Mouse (Mus musculus): Measurements from ENCODE around the gene Brat1.
"Not testable (repeated sequence)": the region's sequence is repeated elsewhere in the genome, so short reads cannot be mapped to it uniquely, and the experiment has no call there.

Gene Brat1

DNA sequence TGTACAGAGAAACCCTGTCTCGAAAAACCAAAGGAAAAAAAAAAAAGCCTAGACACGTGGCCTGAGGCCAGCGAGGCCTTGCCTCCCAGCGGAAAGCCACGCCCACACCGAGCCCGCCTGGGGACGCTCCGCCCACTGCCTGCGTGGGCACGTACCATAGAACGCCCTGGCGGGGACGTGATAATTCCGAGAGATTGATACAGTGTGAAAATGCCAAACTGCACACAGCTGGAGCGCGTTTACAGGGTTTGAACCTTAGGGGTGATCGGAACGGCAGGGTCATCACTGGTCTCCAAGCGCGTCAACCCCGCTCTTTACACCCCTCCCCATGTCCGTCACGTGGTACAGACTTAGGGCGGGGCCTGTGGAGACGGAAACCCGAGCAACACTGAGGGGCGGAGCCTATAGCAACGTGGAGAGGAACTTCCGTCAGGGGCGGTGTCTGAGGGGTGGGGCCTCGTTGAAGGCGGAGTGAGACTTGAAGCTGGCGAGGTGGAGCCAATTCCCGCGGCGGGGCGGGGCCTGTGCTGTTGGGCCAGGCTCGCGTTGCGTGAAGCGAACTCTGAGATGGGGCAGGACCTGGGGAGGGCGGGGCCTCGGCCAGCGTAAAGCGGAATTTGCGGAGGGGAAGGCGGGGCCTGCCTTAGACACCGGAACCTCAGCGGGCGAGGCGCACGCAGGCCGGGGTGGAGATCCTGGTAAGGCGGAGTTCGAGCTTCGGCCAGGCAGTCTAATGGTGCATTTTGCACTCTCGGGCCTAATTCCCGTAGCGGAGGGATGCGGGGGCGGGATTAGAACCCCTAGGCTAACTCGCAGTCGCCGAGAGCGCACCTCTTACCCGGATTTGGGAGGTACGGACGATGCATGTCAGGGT is at the start of gene Brat1:
Gene Brat1 (plus strand): TSS at position 634 of the 874 bp plus-strand sequence.
- peak; percentile 100 for DNase-seq

DNA sequence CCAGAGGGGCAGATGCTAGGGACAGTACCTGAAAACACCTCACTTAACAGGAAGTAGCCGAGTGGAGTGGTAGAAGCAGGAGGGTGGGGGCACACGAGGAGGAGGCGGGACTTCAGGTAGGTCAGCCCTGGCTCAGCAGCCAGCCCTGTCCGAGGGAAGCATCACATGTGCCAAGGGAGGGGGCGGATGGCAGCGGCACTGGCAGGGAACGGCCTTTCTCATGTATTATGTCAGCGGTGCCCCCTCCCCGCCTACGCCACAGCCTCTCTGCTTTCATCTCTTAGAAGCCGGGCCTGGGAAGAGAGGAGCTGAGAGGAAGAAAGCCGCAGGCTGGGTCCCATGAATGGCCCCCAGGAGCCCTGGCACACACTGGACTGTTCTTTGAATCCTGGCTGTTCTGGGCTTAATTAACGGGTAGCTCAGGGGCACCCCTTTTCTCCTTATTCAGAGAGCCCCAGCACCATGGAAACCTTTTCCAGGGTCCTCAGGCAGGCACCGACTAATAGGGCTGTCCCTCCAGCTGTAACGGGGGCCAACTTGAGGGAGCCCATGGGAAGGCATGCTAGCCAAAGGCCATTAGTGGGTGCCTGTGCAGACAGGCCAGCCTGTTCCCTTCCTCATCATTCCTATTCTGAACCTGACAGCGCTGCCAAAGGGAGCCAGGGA is 45.1 kb upstream of the Brat1 start:
- no peak for DNase-seq

DNA sequence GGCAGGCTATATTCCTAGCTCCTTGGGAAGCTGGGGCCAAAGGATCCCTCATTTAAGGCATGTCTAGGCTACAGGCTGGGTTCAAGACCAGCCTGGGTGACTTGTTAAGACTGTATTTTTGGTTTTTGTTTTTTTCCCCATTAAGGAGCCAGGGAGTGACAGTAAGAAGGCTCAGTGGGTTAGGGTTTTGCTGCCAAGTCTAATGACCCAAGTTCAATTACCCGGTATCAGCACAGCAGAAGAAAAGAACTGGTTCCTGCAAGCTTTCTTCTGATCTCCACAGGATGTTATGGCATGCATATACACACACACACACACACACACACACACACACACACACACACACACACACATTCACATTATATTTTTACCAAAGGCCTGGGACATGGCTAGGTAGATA is 44.4 kb upstream of the Brat1 start:
- no peak for DNase-seq

DNA sequence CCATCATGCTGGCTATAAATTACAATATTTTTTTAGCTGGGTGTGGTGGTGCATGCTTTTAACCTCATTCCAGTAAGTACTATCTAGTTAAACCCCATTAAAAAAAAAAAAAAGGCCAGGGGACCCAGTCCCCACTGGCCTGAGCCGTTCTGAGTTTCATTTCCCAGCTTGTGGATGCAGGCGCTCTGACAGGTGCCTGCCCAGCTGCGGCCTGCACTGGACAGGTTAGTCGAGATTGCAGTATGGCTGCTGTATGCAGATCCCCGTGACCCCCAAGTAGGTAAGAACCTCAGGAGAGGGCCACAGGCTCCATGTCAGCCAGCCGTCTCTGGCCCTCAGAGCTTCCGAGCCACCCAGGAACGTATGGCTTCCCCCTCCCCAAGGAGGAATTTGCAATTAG is 43.4 kb upstream of the Brat1 start:
- DNase-seq, result no peak

DNA sequence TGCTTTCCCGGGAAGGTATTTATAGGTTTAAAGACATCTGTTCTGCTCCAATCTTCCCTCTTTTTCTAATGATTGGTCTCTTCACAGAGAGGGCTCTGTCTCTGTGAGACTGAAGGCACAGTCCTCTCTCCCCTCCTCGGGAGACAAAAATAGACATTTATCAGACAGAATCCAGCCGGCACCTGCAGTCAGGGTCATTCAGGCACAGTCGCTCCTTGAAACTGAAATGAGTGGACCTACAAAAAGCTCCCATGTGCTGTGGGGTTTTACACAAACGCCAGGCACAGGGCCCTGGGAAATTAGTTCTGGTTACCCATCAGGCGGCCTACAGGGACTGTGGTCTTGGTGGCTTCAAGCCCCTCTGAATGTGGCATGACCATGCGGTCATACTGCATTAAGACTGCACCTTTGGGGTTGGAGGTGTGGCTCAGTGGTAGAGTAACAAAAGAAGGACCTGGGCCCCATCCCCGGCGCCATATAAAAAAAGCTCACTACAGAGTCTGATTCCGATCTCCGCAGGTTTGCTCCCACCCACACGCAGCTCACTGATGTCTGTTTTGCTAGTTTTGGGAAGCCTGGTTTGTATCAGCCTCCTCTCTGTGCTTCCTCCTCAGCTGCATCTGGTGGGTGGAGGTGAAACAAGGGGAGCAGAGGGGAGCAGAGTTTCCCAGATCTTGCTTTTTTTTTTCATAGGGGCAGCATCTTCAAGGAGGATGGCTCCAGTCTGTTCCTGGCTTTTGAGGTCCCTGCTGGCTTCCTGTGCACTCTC is 42.8 kb upstream of the Brat1 start:
- DNase-seq, result no peak

DNA sequence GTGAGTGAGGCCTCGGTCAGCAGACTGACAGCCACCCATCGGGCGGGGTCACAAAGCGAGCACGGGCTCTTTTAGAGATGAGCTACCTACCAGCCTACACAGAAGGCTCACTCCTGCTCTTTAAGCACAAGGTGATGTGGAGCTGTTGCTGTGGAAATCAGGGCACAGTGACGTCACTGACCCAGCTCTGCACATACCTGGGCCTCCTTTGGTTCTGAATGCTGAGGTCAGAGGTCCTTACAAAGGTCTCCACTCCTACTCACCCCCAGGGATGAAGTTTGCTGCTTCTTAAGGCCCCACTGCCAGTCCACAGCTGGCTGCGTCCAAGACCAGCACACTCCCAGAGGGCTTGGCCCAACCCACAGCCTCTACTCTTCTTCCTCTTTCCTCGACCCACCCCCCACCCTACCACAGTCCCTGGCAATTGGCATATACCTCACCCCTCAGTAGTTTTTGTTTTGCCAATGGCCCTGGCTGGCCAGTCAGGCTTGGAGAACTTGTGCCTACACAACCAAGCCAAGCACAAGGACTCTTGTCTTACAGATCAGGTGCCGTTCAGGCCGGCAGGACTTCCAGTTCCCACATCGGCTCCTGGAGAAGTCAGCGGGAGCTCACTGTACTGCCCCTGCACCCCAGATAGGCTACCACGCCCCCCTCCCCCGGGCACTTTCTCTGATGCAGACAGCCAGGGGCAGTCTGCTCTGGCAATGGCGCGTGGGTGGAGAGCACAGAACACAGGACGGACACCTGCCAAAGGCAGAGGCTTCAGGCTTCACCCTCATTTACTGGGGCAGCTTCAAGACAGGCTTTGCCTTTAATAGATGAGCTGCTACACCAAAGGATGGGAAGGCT is 41.8 kb upstream of the Brat1 start:
- DNase-seq, result no peak

DNA sequence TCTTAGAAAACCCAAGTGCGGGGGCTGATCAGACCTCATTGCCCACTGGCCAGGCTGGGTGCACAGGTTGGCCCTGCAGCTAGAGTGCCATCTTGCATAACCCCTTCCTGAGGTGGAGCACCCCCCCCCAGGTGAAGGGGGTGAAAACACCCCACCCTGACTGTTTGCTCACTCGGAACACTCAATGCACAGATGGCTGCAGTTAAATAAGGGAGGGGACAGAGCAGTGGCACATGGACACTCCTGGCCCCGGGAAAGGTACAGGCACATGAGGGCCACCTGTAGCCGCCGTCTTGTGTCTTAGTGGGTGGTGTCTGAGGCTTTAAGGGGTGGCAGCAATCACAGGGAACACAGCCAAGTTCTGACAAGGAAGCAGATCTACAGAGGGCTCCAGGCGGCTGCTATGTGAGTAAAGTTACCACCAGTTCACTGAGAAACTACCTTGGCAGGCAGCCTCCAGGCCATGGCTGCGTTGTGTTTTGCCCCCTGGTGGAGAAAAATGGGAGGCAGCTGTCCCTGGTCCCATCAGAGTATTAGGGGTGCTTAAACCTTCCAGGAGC is 41.1 kb upstream of the Brat1 start:
- DNase-seq, result peak; percentile 24 to 64

DNA sequence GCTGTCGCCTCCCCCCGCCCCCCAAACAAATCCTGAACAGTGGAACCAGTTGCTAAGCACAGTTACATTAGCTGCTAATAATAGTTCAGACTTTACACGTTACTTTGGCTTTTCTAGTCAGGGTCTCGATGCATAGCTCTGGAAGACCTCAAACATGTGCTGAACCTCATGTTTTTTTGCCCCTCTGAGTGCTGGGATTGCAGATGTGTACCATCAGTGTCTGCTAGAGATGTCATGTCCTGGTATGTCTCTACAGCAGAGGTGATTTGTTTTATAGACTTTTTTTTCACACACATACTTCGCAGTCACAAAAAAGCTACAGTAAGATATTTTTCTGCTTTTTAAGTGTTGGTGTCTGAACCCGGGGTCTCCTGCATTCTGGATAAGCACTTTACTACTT is 32.7 kb upstream of the Brat1 start:
- DNase-seq, result no peak

DNA sequence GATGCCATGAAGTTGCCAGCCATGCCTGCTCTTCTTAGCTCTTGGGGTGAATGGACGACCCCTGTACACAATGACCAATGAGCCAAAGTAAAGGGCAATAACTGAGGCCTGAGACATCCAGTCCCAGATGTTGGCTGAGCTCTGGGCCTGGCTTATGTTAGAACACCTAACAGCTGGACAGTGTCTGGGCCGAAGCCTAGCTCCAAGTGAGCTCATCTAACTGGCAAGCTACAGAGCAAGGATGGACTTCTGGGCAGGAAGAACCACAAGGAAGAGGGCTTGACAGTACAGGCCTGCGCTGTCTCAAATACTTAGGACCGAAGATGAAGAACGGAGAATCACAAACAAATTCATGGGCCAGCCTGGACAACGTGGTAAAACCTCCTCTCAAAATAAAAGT is 32.2 kb upstream of the Brat1 start:
- DNase-seq, result not testable (repeated sequence)

DNA sequence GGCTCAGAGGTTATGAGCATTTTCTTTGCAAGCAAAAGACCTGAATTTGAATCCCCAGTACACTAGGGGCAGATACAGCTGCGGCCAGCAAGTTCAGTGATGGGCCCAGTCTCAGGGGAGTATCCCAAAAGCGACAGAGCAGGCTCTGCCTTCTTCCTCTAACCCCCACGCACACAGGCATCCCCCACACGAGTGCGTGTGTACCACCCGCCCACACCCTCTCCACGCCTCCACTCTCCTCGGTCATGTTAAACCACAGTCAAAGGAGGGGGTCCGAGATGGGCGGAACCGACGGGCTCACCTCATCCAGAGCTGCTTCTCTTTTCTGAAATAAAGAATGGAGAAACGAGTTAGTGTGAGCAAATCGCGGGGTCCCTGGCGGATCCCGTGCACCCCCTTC is 30.8 kb upstream of the Brat1 start:
- no peak for DNase-seq

DNA sequence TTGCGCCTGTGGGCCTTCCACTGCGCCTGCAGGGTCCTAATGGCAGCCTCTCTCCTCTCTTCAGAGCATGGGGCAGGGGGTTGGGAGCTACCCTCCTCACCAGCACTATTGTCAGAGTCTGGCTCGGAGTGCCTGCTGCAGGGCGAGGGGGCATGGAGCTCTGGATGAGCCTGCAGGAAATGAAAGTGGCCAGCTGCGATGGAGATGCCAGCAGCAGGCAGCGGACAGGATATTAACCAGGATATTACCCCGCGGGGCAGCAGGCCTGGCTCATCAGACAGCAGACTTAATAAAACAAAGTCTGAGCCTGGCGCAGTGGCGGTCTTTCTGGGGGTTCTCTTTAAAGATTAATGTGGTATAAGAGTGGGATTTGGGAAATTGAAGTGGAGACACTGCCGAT is 29.7 kb upstream of the Brat1 start:
- no peak for DNase-seq

DNA sequence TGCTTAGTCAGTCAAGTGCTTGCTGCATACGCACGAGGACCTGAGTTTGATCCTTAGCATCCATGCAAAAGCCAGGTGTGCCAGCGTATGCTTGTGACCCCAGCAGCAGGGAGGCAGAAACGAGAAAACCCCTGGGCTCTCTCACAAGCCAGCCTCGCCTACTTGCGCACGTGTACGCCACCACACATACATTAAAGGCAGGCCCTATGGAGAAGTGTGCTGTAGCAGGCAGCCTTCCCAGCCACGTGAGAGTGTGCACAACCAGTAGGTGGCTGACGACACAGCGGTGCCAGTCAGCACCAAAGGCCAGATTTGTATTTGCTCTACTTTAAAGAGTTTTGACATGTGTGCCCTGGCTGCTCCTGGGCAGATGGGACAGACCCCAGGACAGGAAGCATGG is 29.2 kb upstream of the Brat1 start:
- no peak for DNase-seq

DNA sequence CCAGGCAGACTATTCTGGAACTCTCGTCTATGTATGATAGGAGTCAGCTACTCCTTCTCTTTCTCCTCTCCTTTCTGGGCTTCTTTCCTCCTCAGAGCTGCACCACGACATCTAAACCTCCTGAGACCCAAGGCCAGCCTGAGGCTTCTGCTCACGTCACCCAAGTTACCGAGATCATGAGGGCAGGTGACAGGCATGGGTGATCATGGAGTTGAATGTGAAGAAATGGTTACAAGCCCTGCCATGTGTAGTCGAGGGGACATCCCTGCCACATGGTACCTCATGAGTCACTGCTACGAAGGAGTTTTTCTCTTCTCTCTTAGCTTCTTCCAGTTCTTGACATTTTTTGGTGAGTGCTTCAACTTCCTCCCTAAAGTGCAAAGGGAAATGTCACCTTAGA is 27.7 kb upstream of the Brat1 start:
- DNase-seq, result no peak

DNA sequence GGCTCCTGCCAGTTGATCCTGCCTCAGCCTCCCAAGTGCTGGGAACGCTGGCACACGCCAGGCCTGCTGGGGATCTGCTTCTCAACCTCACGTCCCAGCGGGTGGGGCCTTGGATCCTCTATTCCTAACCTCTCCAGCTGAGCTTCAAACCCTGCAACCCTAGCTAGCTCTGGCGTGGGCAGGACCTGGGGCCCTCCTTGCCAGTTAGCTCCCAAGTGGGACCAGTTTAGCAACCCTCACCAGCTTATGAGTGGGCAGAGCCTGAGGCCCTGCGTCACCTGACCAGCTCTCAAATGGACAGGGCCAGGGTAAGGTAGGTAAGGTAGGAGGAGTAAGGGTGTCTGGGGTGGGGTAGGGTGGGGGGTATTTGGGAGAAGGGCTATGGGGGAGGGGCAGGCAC is 24.8 kb upstream of the Brat1 start:
- DNase-seq, result no peak

DNA sequence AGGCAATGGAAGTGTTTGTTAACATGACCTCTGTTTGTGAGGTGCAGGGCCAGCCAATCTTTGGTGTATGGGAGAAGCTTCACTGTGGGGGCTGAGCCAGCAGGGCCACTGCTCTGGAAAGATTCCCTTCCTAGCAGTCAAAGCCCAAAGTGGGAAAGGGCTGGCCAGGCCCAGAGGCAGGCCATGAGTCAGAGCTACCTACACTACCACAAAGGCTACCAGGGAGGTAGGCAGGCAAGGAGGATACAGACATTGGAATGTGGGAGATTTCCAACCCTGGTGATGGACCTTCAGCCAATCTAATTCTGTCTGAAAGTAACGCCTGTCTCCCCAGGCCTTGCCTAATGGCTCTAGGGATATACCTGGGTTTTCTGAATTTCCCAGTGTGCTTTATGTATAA is 23.9 kb upstream of the Brat1 start:
- no peak for DNase-seq

DNA sequence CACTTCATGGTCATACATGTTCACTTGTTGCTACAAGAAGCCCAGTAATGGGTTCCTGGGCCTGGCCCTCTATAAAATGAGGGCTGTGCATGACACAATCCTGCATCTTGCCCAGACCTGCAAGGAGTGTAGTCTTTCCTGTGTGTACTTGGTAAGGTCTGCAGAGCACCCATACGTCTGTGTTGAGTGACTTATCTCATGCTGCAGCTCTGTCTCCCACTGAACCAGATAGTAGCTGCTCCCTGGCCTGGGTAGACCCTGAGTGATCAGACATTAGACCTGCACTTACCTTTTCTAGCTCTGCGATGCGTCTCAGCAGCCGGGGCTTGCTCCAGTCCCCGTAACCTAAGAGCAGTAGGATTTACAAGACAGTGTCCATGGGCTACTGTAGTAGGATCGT is 22.7 kb upstream of the Brat1 start:
- DNase-seq, result no peak

DNA sequence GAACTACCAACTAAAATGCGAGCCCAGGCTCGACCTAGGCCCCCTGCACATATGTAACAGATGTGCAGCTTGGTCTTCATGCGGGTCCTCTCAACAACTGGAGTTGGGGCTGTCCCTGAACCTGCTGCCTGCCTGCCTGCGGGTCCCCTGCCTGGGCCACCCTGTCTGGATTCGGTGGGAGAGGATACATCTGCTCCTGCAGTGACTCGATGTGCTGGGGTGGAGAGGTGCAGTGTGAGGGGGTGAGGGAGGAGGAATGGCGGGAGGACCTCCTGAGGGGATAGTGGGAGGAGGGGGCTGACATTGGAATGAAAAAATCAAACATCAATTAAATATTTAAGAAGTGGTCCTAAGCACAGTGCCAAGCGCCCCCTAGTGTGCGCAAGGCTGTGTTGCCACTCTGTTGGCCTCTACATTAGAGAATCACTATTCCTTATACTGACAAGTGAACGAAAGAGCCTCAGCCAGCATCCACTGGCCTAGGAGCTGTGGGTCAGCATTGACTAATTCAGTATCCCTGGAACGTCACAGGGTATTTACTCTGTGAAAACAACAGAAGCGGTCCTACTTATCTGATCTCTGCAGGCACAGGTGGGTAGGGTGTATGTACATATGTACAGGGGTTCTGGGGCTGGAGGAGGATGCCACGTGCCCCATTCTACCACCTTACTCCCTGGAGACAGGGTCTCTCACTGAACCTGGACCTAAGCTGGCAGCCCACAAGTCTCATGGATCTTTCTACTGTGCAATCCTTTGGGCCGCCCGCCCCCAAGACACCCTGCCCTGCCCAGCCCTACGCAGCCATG is 20.3 kb upstream of the Brat1 start:
- DNase-seq, result peak in 1 of 2 experiments; percentile 41

DNA sequence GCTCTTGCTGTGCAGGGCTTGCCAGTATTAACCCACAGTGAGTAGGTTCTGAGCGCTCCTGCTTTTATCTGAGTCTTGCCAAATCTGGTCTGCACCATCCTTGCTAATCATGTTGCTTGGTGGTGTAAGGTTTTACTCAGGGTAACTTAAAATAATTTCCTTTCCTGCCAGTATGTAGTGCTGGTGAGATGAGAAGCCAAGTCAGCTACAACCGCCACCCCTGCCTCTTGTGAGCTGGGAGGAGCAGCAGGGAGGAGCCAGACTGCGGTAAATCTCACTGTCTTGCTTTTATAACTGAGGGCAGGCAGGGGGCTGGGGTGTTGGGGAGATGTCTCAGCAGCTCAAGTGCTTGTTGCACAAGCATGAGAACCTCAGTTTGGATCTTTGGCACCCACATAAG is 16.4 kb upstream of the Brat1 start:
- no peak for DNase-seq

DNA sequence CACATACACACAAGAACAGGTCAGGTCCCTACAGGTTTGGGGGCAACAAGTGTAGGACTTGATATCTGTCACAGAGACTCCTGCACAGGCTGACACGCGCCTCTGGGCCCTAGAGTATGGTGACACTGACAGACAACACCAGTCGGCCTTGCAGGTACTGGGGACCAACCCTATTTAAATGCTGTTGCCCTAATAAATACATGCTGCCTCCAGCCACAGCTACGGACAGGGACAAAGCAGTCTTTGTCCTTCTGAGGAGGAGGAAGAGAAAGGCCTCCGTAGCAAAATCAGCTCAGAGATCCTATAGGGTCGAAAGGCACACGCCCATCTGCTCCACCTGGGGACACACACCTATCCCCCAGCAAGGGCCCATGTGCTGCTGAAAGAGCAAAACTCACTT is 8.8 kb upstream of the Brat1 start:
- DNase-seq, result no peak

DNA sequence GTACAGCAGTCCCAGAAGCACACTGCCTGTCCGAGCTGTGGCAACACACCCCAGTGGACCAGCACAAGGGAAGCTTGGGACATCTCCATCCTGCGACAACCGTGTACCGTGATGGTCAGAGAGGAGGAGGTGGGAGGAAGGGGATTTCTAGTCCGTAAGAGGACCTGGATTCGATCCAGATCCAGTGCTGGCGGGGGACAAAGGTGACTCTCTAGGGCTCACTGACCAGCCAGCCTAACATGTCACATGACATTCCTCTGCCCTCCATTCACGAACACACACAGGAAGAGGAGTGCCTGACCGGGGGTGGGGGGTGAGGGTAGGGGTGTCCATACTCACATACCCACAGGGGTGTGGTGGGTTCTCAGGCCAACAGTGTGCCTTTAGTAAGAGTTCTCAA is 5.0 kb upstream of the Brat1 start:
- peak; percentile 62 to 70 for DNase-seq

DNA sequence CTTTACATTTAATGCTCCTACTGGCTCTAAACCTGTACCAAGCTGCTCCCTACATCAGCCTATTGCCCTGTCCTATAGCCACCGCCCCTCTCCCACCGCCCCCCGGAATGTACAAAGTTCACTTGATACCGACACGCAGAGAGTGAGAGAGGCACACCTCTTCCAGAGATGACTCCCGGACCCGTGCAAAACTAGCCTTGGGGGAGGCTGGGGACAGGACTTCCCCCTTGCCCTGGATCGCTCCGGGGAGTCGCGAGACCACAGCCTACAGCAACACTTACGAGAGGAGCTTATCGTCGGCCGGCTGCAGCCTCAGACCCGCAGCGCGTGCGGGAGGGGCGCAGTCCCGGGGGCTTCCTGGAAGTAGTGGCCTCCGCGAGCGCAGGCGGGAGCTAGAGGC is 3.1 kb upstream of the Brat1 start:
- DNase-seq, result peak in 1 of 2 experiments; percentile 28

DNA sequence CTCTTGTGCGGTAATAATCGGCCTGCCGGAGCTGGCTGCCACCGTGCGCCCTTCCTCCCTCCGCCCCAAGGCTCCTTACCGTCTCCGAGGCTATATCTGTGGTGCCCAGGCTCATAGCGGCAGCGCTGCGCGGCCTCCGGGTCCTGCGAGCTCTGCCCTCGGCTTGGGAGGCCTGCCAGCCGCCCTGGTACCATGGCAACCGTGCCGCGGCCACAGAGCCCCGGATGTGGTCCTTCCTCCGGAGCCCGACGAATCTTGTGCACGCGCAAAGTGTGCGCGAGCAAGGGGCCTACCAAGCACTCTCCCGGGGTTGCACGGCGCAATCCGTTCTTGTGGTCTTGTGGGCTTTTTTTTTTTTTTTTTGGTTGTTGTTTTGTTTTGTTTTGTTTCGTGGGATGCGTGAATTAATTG is 2.7 kb upstream of the Brat1 start, which contains the start of gene Iqce:
Gene Iqce (minus strand): TSS at position 276 of the 411 bp plus-strand sequence.
- peak; percentile 93 to 96 for DNase-seq

Data from kidney, adult 8-10 months (tissue).